Mouse (Mus musculus): ENCODE data around the gene Ntrk3. TPM values are rescaled to one million over a fixed set of nuclear protein-coding genes. Genes with fewer than 3 reads are reported as not detected.

The Ntrk3 gene
- polyA plus RNA-seq, 1 experiment from 2014 or later: 0.16 TPM

- Histone ChIP-seq H3K4me1 (ENCODE audit: control insufficient read depth, insufficient read depth, low read length) (no peaks in the 10 kb centered on the region), H3K9ac (ENCODE audit: low read length) (no peak overlapping the region), H3K27ac (replicated peaks; ENCODE audit: low read depth, low read length) (no peak overlapping the region), H3K4me3 (ENCODE audit: low read depth, low read length) (no peak overlapping the region), H3K4me2 (ENCODE audit: low read depth, severe bottlenecking) (no peak overlapping the region), H3K27me3 (ENCODE audit: control insufficient read depth, insufficient read depth, low read length) (no peaks in the 10 kb centered on the region), H3K9me3 (ENCODE audit: control insufficient read depth, low read length) (no peaks in the 10 kb centered on the region), H3K36me3 (ENCODE audit: control insufficient read depth, insufficient read depth, low read length) (no peaks in the 10 kb centered on the region)
- ATAC-seq (ENCODE audit: insufficient number of reproducible peaks, low FRiP score, low TSS enrichment, low read depth) (no peak), DNase-seq (ENCODE audit: low spot score) (no peak)
- WGBS: 49% methylated on average over 3 of the region's 3 CpGs
Observed at GRCm38 (mm10) chr7:78566617-78567016, 171.2 kb downstream of the Ntrk3 start.

GRCm38 (mm10) chr7:78565386-78565785 lies 172.4 kb downstream of the Ntrk3 start:
- Histone ChIP-seq H3K4me3 (ENCODE audit: low read depth, low read length) (no peak overlapping the region), H3K27ac (replicated peaks; ENCODE audit: low read depth, low read length) (no peak overlapping the region), H3K4me1 (ENCODE audit: control insufficient read depth, insufficient read depth, low read length) (no peaks in the 10 kb centered on the region), H3K27me3 (ENCODE audit: control insufficient read depth, insufficient read depth, low read length) (no peaks in the 10 kb centered on the region), H3K4me2 (ENCODE audit: low read depth, severe bottlenecking) (no peak overlapping the region), H3K36me3 (ENCODE audit: control insufficient read depth, insufficient read depth, low read length) (no peaks in the 10 kb centered on the region), H3K9ac (ENCODE audit: low read length) (no peak overlapping the region), H3K9me3 (ENCODE audit: control insufficient read depth, low read length) (no peaks in the 10 kb centered on the region)
- no peak for DNase-seq (ENCODE audit: low spot score)
- no peak for ATAC-seq (ENCODE audit: insufficient number of reproducible peaks, low FRiP score, low TSS enrichment, low read depth)
- WGBS: 87% methylated on average over 3 of the region's 3 CpGs

GRCm38 (mm10) chr7:78558503-78558902 lies 179.3 kb downstream of the Ntrk3 start:
- Histone ChIP-seq H3K9me3 (ENCODE audit: control insufficient read depth, low read length) (no peaks in the 10 kb centered on the region), H3K36me3 (ENCODE audit: control insufficient read depth, insufficient read depth, low read length) (no peaks in the 10 kb centered on the region), H3K9ac (ENCODE audit: low read length) (no peak overlapping the region), H3K4me3 (ENCODE audit: low read depth, low read length) (no peak overlapping the region), H3K4me1 (ENCODE audit: control insufficient read depth, insufficient read depth, low read length) (no peaks in the 10 kb centered on the region), H3K27ac (replicated peaks; ENCODE audit: low read depth, low read length) (no peak overlapping the region), H3K4me2 (ENCODE audit: low read depth, severe bottlenecking) (no peak overlapping the region), H3K27me3 (ENCODE audit: control insufficient read depth, insufficient read depth, low read length) (no peaks in the 10 kb centered on the region)
- ATAC-seq (ENCODE audit: insufficient number of reproducible peaks, low FRiP score, low TSS enrichment, low read depth): no peak
- WGBS: 86% methylated on average over 5 of the region's 5 CpGs
- DNase-seq (ENCODE audit: low spot score): no peak

- Histone ChIP-seq H3K27ac (replicated peaks; ENCODE audit: low read depth, low read length) (no peak overlapping the region), H3K4me3 (ENCODE audit: low read depth, low read length) (no peak overlapping the region), H3K36me3 (ENCODE audit: control insufficient read depth, insufficient read depth, low read length) (no peaks in the 10 kb centered on the region), H3K9ac (ENCODE audit: low read length) (no peak overlapping the region), H3K27me3 (ENCODE audit: control insufficient read depth, insufficient read depth, low read length) (no peaks in the 10 kb centered on the region), H3K4me1 (ENCODE audit: control insufficient read depth, insufficient read depth, low read length) (no peaks in the 10 kb centered on the region), H3K9me3 (ENCODE audit: control insufficient read depth, low read length) (no peaks in the 10 kb centered on the region), H3K4me2 (ENCODE audit: low read depth, severe bottlenecking) (no peak overlapping the region)
- DNase-seq (ENCODE audit: low spot score) (no peak), ATAC-seq (ENCODE audit: insufficient number of reproducible peaks, low FRiP score, low TSS enrichment, low read depth) (no peak)
- 82% methylated on average over 5 of the region's 5 CpGs for WGBS
Observed at GRCm38 (mm10) chr7:78555532-78555931, 182.3 kb downstream of the Ntrk3 start.

GRCm38 (mm10) chr7:78549461-78549860 lies 188.4 kb downstream of the Ntrk3 start:
- WGBS: 90% methylated on average over 8 of the region's 8 CpGs
- no peak overlapping the region for H3K9ac ChIP-seq (ENCODE audit: low read length)
- no peak overlapping the region for H3K27ac ChIP-seq (replicated peaks; ENCODE audit: low read depth, low read length)
- no peaks in the 10 kb centered on the region for H3K9me3 ChIP-seq (ENCODE audit: control insufficient read depth, low read length)
- H3K27me3 ChIP-seq (ENCODE audit: control insufficient read depth, insufficient read depth, low read length): no peaks in the 10 kb centered on the region
- DNase-seq (ENCODE audit: low spot score) (no peak), ATAC-seq (ENCODE audit: insufficient number of reproducible peaks, low FRiP score, low TSS enrichment, low read depth) (no peak)
- H3K4me1 ChIP-seq (ENCODE audit: control insufficient read depth, insufficient read depth, low read length): no peaks in the 10 kb centered on the region
- no peak overlapping the region for H3K4me2 ChIP-seq (ENCODE audit: low read depth, severe bottlenecking)
- no peak overlapping the region for H3K4me3 ChIP-seq (ENCODE audit: low read depth, low read length)
- no peaks in the 10 kb centered on the region for H3K36me3 ChIP-seq (ENCODE audit: control insufficient read depth, insufficient read depth, low read length)

- ATAC-seq (ENCODE audit: insufficient number of reproducible peaks, low FRiP score, low TSS enrichment, low read depth) (no peak), DNase-seq (ENCODE audit: low spot score) (no peak)
- H3K36me3 ChIP-seq (ENCODE audit: control insufficient read depth, insufficient read depth, low read length): no peaks in the 10 kb centered on the region
- H3K4me3 ChIP-seq (ENCODE audit: low read depth, low read length): no peak overlapping the region
- H3K27me3 ChIP-seq (ENCODE audit: control insufficient read depth, insufficient read depth, low read length): no peaks in the 10 kb centered on the region
- H3K9ac ChIP-seq (ENCODE audit: low read length): no peak overlapping the region
- no peaks in the 10 kb centered on the region for H3K9me3 ChIP-seq (ENCODE audit: control insufficient read depth, low read length)
- H3K4me2 ChIP-seq (ENCODE audit: low read depth, severe bottlenecking): no peak overlapping the region
- H3K27ac ChIP-seq (replicated peaks; ENCODE audit: low read depth, low read length): no peak overlapping the region
- 87% methylated on average over 5 of the region's 5 CpGs for WGBS
- H3K4me1 ChIP-seq (ENCODE audit: control insufficient read depth, insufficient read depth, low read length): no peaks in the 10 kb centered on the region
Observed at GRCm38 (mm10) chr7:78548721-78549120, 189.1 kb downstream of the Ntrk3 start.

GRCm38 (mm10) chr7:78546551-78546950 lies 191.3 kb downstream of the Ntrk3 start:
- WGBS: 85% methylated on average over 10 of the region's 10 CpGs
- H3K27ac ChIP-seq (replicated peaks; ENCODE audit: low read depth, low read length): no peak overlapping the region
- H3K4me3 ChIP-seq (ENCODE audit: low read depth, low read length): no peak overlapping the region
- H3K4me2 ChIP-seq (ENCODE audit: low read depth, severe bottlenecking): no peak overlapping the region
- no peak for DNase-seq (ENCODE audit: low spot score)
- H3K9me3 ChIP-seq (ENCODE audit: control insufficient read depth, low read length): no peaks in the 10 kb centered on the region
- H3K9ac ChIP-seq (ENCODE audit: low read length): no peak overlapping the region
- no peaks in the 10 kb centered on the region for H3K36me3 ChIP-seq (ENCODE audit: control insufficient read depth, insufficient read depth, low read length)
- no peaks in the 10 kb centered on the region for H3K4me1 ChIP-seq (ENCODE audit: control insufficient read depth, insufficient read depth, low read length)
- no peaks in the 10 kb centered on the region for H3K27me3 ChIP-seq (ENCODE audit: control insufficient read depth, insufficient read depth, low read length)
- ATAC-seq (ENCODE audit: insufficient number of reproducible peaks, low FRiP score, low TSS enrichment, low read depth): no peak

GRCm38 (mm10) chr7:78542468-78542867 lies 195.3 kb downstream of the Ntrk3 start:
- H3K4me2 ChIP-seq (ENCODE audit: low read depth, severe bottlenecking): no peak overlapping the region
- WGBS: 86% methylated on average over 4 of the region's 4 CpGs
- DNase-seq (ENCODE audit: low spot score) (no peak), ATAC-seq (ENCODE audit: insufficient number of reproducible peaks, low FRiP score, low TSS enrichment, low read depth) (no peak)
- H3K9me3 ChIP-seq (ENCODE audit: control insufficient read depth, low read length): no peaks in the 10 kb centered on the region
- no peaks in the 10 kb centered on the region for H3K4me1 ChIP-seq (ENCODE audit: control insufficient read depth, insufficient read depth, low read length)
- no peak overlapping the region for H3K9ac ChIP-seq (ENCODE audit: low read length)
- no peaks in the 10 kb centered on the region for H3K27me3 ChIP-seq (ENCODE audit: control insufficient read depth, insufficient read depth, low read length)
- no peaks in the 10 kb centered on the region for H3K36me3 ChIP-seq (ENCODE audit: control insufficient read depth, insufficient read depth, low read length)
- no peak overlapping the region for H3K4me3 ChIP-seq (ENCODE audit: low read depth, low read length)
- H3K27ac ChIP-seq (replicated peaks; ENCODE audit: low read depth, low read length): no peak overlapping the region

GRCm38 (mm10) chr7:78530286-78530685 lies 207.5 kb downstream of the Ntrk3 start:
- H3K36me3 ChIP-seq (ENCODE audit: control insufficient read depth, insufficient read depth, low read length): no peaks in the 10 kb centered on the region
- H3K27ac ChIP-seq (replicated peaks; ENCODE audit: low read depth, low read length): no peak overlapping the region
- DNase-seq (ENCODE audit: low spot score): no peak
- no peaks in the 10 kb centered on the region for H3K4me1 ChIP-seq (ENCODE audit: control insufficient read depth, insufficient read depth, low read length)
- no peak overlapping the region for H3K9ac ChIP-seq (ENCODE audit: low read length)
- WGBS: 59% methylated on average over 6 of the region's 6 CpGs
- no peak for ATAC-seq (ENCODE audit: insufficient number of reproducible peaks, low FRiP score, low TSS enrichment, low read depth)
- H3K4me2 ChIP-seq (ENCODE audit: low read depth, severe bottlenecking): no peak overlapping the region
- H3K9me3 ChIP-seq (ENCODE audit: control insufficient read depth, low read length): no peaks in the 10 kb centered on the region
- H3K4me3 ChIP-seq (ENCODE audit: low read depth, low read length): no peak overlapping the region
- no peaks in the 10 kb centered on the region for H3K27me3 ChIP-seq (ENCODE audit: control insufficient read depth, insufficient read depth, low read length)
